Mouse (Mus musculus) olfactory bulb, adult 2 months (tissue): ENCODE data around the gene Sprr1a.

Experiments used
- CTCF ChIP-seq: fragments of 200-500 bp; IDR thresholded peaks from 2 replicates; pipeline ENCODE4 v1.5.1; 2012; ENCODE audit warnings: low read depth, mild to moderate bottlenecking, low read length, moderate library complexity; ENCODE audit not compliant: insufficient read depth
- POLR2A ChIP-seq: fragments of 200-500 bp; IDR thresholded peaks from 2 replicates; pipeline ENCODE4 v1.6.1; 2012; ENCODE audit warnings: mild to moderate bottlenecking, low read depth, low read length, moderate library complexity; ENCODE audit not compliant: insufficient read depth

GRCm38 (mm10) chr3:92466576-92466975 lies 19.1 kb downstream of the Sprr1a start:
- TF ChIP-seq POLR2A (no peak), CTCF (no peak)
